Mouse (Mus musculus): ENCODE measurements at regions not wholly inside any gene's neighbourhood (a gene's known extent, or its start where the extent isn't known, plus 50 kb on each side); places are given as distances from the start of the nearest gene placed in this dataset.

DNA sequence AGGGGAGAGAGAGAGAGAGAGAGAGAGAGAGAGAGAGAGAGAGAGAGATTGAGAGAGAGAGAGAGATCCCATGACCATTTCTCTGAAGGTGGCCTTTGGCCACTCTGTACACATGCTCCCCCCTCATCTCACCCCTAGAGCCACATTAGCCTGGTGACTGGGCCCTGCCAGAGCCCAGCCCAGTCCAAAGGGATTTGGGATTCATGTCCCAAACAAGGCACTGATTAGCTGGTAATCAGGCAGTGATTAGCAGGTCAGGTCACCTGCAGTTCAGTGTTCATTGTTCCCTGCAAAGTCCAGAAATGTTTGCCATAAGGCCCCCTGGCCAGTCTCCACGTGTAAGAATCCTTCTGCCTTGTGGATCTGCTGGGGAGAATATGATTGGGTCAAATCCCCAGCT is 124.1 kb upstream of the Maf start:
- TF ChIP-seq CTCF (IDR thresholded peaks at IDR 0.05; ENCODE audit: borderline replicate concordance, insufficient read depth, low read depth, low read length) (no peak), POLR2A (IDR thresholded peaks at IDR 0.05; ENCODE audit: borderline replicate concordance, insufficient read depth, low read length) (no peak)

Measured in cerebellum, adult 2 months (tissue).